Mouse (Mus musculus) lung, postnatal 10 days (tissue): ENCODE data around the gene Arhgap20.

Experiments used
- DNase-seq: peaks from one replicate; pipeline ENCODE4 v3.0.0; 2021

Arhgap20 gene

GRCm38 (mm10) chr9:51764921-51765416, at the start of gene Arhgap20:
Gene Arhgap20, plus strand, starts transcription at chr9:51765337.
- DNase-seq = peak; percentile 69

- no peak for DNase-seq
Measured at GRCm38 (mm10) chr9:51718793-51719192, 46.3 kb upstream of the Arhgap20 start.

- peak; percentile 84 for DNase-seq
Measured at GRCm38 (mm10) chr9:51727960-51728359, 37.2 kb upstream of the Arhgap20 start.

GRCm38 (mm10) chr9:51735180-51736034, 29.7 kb upstream of the Arhgap20 start:
- no peak for DNase-seq

GRCm38 (mm10) chr9:51736750-51737368, 28.3 kb upstream of the Arhgap20 start:
- no peak for DNase-seq

GRCm38 (mm10) chr9:51738349-51738748, 26.8 kb upstream of the Arhgap20 start:
- DNase-seq = no peak

GRCm38 (mm10) chr9:51739826-51740225, 25.3 kb upstream of the Arhgap20 start:
- DNase-seq = no peak

- no peak for DNase-seq
Measured at GRCm38 (mm10) chr9:51750144-51750543, 15.0 kb upstream of the Arhgap20 start.

GRCm38 (mm10) chr9:51761003-51761402, 4.1 kb upstream of the Arhgap20 start:
- no peak for DNase-seq

- DNase-seq = peak; percentile 47
Measured at GRCm38 (mm10) chr9:51764041-51764875, 879 bp upstream of the Arhgap20 start.

- peak; percentile 50 for DNase-seq
Measured at GRCm38 (mm10) chr9:51765417-51766174, 459 bp downstream of the Arhgap20 start.

- DNase-seq = peak; percentile 41
Measured at GRCm38 (mm10) chr9:51766175-51767062, 1.3 kb downstream of the Arhgap20 start.

GRCm38 (mm10) chr9:51774201-51774600, 9.1 kb downstream of the Arhgap20 start:
- no peak for DNase-seq

GRCm38 (mm10) chr9:51776459-51776858, 11.3 kb downstream of the Arhgap20 start:
- DNase-seq = no peak

GRCm38 (mm10) chr9:51777180-51777579, 12.0 kb downstream of the Arhgap20 start:
- DNase-seq = no peak

GRCm38 (mm10) chr9:51779232-51779631, 14.1 kb downstream of the Arhgap20 start:
- DNase-seq = no peak

GRCm38 (mm10) chr9:51781092-51781491, 16.0 kb downstream of the Arhgap20 start:
- no peak for DNase-seq

GRCm38 (mm10) chr9:51787380-51787779, 22.2 kb downstream of the Arhgap20 start:
- no peak for DNase-seq

- no peak for DNase-seq
Measured at GRCm38 (mm10) chr9:51788466-51788865, 23.3 kb downstream of the Arhgap20 start.

GRCm38 (mm10) chr9:51795206-51795605, 30.1 kb downstream of the Arhgap20 start:
- peak; percentile 74 for DNase-seq

GRCm38 (mm10) chr9:51798251-51798650, 33.1 kb downstream of the Arhgap20 start:
- DNase-seq = no peak
